21 mouse cellular contexts compared by ENCODE assay signal in the genomic region with DNA sequence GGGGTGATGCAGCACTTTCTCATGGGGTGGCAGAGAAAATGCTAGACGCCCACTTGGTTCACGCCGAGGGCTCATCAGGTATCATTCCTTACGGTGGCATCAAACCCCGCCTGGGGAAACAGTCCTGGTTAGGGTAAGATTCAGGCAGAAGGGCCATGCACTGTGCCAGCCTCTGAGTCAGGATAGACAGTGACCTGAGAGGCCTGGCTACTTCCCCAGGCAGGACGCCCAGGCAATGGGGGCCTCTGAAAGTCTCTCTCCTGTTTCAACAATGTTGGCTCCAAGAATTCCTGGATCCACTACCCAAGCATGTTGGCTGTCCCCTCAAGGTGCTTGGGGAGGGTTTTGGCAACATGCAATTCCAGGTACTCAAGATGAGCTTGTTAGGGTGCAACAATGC. TPM values are rescaled to one million over a fixed set of nuclear protein-coding genes. Genes with fewer than 3 reads are reported as not detected.
"Had no signal": no experiment of that assay in that cellular context is flagged by ENCODE, and none has a peak within 500 bp of the region (broad histone marks: within the 10 kb centered on the region; RNA-seq: fewer than 3 reads in every experiment).

No protein-coding gene starts in this region.

- H3K9me3 ChIP-seq: liver, embryonic 13.5 days; neural tube, embryonic 12.5 days; neural tube, embryonic 15.5 days had no signal

- H3K4me1 ChIP-seq: liver, embryonic 13.5 days had no signal

- H3K4me2 ChIP-seq: liver, embryonic 13.5 days; midbrain, embryonic 11.5 days; neural tube, embryonic 12.5 days; neural tube, embryonic 15.5 days had no signal

- DNase-seq: kidney, postnatal 14 days; kidney, postnatal 4 days; layer of hippocampus, postnatal 36 days; liver, embryonic 13.5 days; lung, adult 2 months; lung, postnatal 14 days; lung, postnatal 4 days; midbrain, embryonic 14.5 days; right cerebral cortex, adult 18-20 months; right cerebral cortex, postnatal 14 days; right cerebral cortex, postnatal 4 days; spleen, adult 18-20 months; thymus, adult 18-20 months; thymus, postnatal 36 days had no signal

- H3K4me3 ChIP-seq: left cerebral cortex, adult 2 months; liver, embryonic 13.5 days; neural tube, embryonic 12.5 days; neural tube, embryonic 15.5 days had no signal

- H3K9ac ChIP-seq: liver, embryonic 13.5 days; neural tube, embryonic 12.5 days; neural tube, embryonic 15.5 days had no signal

- H3K27ac ChIP-seq: liver, embryonic 13.5 days; neural tube, embryonic 12.5 days; neural tube, embryonic 15.5 days had no signal

- H3K27me3 ChIP-seq: liver, embryonic 13.5 days; neural tube, embryonic 12.5 days; neural tube, embryonic 15.5 days had no signal

RNA-seq across cellular contexts. Expression of gene Cabp7, which starts 23.3 kb away (rescaled TPM):
- total RNA-seq: liver, adult 2 months; megakaryocyte progenitor cell, adult 5-6 weeks; megakaryocyte-erythroid progenitor cell, adult 5-6 weeks had no signal
- polyA plus RNA-seq: liver, adult 2 months; liver, embryonic 13.5 days had no signal
